Mouse (Mus musculus): ENCODE results near the gene Agpat4.

DNA sequence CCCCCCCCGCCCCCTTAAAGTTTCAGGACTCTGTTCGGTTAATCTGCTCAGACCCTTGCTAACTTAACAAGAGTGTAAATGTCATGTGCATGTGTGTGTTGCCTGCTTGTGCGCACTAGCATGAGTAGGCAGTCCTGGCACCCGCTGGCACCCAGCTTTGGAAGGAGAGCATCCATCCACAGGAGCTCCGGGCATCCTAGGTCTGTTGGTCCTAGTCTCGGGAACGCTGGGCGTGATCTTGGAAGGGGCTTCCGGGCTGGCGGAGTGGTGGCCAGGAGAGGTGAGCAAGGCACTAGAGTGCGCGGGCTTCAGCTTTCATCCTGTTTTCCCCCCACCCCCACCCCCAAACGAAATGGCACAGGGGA lies at the start of gene Agpat4:
- no peak for TF ChIP-seq CTCF (IDR thresholded peaks at IDR 0.05; ENCODE audit: low read depth)
- no peak for TF ChIP-seq EP300 (IDR thresholded peaks at IDR 0.05; ENCODE audit: low read depth)

All from liver, postnatal 0 days (tissue).